Mouse (Mus musculus) splenic B cell, adult 2 months (primary cell): Measurements from ENCODE around the gene Gca.

Source experiments
- DNase-seq: peaks from one replicate; pipeline ENCODE4 v3.0.0-alpha.2; 2011; ENCODE audit warnings: low read depth, low spot score
- H3K27me3 ChIP-seq: 2 replicates; pipeline ENCODE4 v1.6.1; 2012; ENCODE audit warnings: mild to moderate bottlenecking, low read length, moderate library complexity, mixed read lengths; ENCODE audit not compliant: control insufficient read depth, poor library complexity, insufficient read depth, severe bottlenecking
- H3K36me3 ChIP-seq: 2 replicates; pipeline ENCODE4 v1.6.1; 2012; ENCODE audit warnings: mild to moderate bottlenecking, low read length, moderate library complexity, mixed read lengths; ENCODE audit not compliant: control insufficient read depth, poor library complexity, insufficient read depth, severe bottlenecking

The Gca gene

DNA sequence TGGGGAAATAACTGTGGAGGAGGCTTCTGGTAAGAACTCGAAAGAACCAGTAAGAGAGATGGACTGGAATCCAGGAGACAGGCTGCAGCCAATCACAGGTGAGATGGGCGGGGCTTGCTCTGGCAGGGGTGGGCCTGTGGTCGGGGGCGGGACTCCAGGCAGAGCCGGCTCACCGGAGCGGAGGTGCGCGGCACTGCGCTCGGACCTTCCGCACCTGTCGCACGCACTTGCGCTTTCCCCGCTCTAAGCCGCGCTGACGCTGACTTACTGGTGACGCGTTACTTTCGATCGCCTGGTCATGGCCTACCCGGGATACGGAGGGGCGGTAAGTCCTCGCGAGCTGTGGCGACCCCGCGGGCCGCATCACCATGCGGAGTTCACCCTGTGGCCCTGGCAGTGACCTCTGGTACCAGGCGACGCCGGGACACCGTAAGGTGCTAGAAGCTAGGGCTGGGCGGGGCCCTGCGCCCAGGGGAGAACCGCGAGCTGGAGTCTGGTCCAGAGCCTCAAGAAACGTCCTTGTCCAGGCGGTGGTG lies at the start of gene Gca:
Gene Gca (plus strand): TSS at position 151 of the 536 bp plus-strand sequence.
- DNase-seq, result peak; percentile 88
- Histone ChIP-seq H3K36me3 (no peaks in the 10 kb centered on the region), H3K27me3 (no peaks in the 10 kb centered on the region)

DNA sequence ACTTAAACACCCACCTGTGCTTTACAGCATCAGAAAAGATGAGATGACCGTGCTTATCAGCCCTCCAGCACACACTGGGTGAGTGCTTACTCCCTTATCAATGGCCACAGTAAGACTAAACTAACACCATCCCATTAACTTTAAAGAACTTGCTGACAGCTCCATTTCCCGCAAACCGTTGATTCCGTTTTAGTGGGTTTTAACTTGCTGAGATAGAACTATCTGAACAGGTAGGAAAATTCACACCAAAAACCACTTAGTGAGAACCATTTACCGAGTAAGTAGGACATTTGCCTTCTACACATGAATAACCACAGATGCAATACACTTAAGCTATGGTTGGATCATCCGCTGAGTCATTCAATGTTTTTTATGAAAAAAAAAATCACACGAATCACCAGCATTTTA lies 45.1 kb upstream of the Gca start:
- no peak for DNase-seq
- no peaks in the 10 kb centered on the region for H3K27me3 ChIP-seq
- H3K36me3 ChIP-seq, result no peaks in the 10 kb centered on the region; the same call in 1 of the 2 replicates

DNA sequence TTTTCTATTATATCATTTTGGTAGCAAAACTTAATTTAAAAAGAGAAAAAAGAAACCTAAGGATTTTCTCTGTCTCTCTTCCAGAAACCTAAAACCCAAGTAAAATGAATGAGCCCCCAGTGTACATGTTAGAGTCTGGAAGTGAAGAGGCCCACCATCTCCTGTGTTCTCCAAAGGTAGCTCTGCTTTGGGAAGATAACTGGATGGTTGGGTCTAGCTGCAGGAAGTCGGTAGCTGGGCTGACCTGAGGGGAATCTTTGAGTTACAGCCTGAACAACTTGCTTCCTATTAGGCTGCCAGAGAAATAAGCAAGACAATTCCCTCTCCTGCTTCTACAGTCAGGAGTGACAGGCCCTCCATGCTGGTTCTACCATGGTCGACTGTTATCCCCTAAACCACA lies 44.4 kb upstream of the Gca start:
- no peak for DNase-seq

DNA sequence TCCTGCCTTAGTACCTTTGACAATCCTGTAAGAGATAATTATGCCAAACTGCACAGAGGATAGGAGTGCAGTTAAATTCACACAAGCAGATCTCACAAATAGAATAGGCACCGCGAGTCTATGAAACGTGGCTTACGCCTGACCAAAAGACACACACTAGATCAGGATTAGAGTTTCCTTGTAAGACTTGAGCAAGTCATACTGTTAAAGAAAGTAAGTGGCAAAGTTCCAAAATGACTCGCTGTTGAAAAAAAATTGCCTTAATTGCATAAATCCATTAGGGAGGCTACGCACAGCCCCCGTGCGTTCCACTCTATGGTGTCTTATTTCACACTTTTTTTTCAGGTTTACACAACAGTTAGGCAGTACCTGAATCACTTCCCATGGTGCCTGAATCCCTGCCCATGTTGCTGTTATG lies 41.1 kb upstream of the Gca start:
- DNase-seq, result no peak
- no peaks in the 10 kb centered on the region for H3K36me3 ChIP-seq
- H3K27me3 ChIP-seq, result no peaks in the 10 kb centered on the region

More for the DNA sequence above, 44.4 kb upstream of the Gca start:
- Histone ChIP-seq H3K27me3 (no peaks in the 10 kb centered on the region), H3K36me3 (no peaks in the 10 kb centered on the region)

DNA sequence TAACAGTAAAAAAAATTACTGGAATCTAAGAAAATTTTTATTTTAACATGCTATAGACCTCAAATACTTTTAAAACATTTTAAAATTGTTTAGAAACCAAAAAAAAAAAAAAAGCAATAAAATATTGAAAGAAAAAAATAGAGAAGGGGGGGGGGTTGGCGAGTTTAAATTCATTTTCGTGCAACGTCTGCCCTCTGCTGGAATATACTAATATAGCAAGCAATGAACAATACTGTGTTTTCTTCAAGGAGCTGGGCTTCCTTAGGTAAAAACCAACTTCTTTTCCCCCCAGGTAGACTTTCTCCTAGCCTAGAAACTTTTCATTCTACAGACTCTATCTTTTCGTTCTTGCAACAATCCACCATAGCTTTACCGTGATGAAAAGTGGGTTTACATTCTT lies 36.4 kb upstream of the Gca start:
- H3K36me3 ChIP-seq, result no peaks in the 10 kb centered on the region
- no peaks in the 10 kb centered on the region for H3K27me3 ChIP-seq
- peak; percentile 68 for DNase-seq

DNA sequence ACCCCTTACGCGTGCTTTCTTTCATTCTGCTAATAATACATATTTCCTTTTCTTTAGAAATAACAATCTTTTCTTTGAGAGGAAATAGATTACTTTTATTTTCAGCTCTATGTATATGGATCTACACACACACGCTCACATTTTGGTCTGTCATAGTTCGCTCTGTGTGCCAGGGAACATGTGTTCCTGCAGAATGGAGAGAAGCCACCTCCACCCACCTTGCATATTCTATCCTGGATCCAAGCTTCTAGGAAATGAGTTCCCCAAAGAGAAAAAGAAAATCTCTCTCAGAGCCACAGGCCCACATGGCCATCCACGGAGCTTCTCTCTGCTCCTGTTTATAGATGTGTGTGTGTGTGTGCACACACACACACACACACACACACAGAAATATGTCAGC lies 35.7 kb upstream of the Gca start:
- no peak for DNase-seq
- no peaks in the 10 kb centered on the region for H3K36me3 ChIP-seq
- H3K27me3 ChIP-seq, result no peaks in the 10 kb centered on the region

DNA sequence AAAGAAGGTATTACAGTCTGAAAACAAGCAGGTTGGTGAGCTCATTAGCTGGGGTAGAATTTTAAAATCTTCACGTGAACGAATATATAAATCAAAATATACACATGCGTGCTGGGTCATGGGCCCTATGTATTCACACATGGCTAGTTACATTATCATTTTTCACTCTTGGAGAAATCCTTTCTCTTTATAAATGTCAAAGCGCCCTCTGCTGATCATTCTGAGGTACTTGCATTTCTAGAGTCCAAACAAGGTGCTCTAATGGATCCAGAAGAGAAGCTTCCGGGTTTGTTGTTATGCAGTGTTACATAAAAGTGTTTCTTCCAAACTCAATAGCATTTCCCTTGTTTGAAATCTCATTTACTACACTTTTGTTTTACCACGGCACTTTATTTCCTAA lies 33.6 kb upstream of the Gca start:
- Histone ChIP-seq H3K27me3 (no peaks in the 10 kb centered on the region), H3K36me3 (no peaks in the 10 kb centered on the region)
- peak; percentile 68 for DNase-seq

DNA sequence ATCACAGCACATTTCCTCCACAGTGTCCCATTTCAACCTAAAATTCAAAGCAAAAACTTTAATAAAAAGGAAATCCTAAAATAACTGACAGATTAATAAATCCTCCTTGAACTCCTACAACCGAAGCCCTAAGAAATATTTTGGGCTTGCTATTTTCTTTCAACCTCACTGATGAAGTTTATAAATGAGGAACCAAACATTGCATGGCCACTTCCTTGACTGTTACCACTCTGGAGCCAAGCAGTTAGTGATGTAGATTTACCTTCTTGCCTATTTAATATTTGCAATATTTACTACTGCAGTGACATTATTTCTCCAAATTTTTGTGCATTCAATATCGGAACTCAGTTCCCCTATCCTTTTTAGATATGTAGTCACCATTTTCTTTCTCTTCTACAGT lies 24.2 kb upstream of the Gca start:
- DNase-seq, result no peak
- no peaks in the 10 kb centered on the region for H3K27me3 ChIP-seq
- H3K36me3 ChIP-seq, result no peaks in the 10 kb centered on the region

DNA sequence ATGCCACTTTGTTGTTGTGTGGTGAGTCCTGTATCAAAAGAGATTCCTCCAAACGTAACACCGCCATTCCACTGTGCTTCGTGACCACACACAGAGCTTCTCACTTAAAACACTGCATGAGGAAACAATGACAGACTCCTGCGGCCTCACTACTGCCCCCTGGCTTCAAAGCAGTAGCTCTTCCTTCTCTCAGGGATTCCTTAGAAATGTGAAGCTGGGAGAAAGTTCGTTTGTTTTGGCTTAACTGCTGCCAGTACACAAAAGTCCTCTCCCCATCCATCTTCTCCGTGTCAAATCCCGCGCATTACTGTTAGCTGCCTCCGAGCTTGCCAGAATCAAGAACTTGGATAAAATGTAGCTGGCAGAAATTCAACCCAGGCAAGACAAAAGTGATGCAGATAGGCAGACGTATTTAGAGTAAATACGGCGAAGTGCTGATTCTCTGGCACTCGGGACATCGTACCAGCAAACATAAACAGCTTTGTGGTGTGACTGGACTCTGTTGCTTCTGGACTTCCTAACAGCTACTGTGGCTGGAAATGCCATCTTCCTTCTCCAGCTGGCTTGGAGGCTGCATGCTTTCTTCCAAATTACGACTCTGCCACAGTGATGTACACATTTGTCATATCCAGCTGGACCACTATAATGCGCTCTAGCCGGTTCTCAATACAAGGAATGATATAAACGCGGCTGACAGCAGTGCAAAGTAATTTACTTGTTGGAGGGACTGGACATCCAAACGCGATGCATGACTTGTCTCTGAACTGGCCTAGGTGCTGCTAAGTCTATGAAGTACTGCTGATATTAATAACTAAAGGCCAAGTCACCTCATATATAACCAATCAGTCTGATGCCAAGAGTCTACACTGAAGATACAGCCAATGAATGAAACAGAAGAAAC lies 20.4 kb upstream of the Gca start:
- peak; percentile 68 for DNase-seq
- H3K27me3 ChIP-seq, result no peaks in the 10 kb centered on the region
- H3K36me3 ChIP-seq, result no peaks in the 10 kb centered on the region

DNA sequence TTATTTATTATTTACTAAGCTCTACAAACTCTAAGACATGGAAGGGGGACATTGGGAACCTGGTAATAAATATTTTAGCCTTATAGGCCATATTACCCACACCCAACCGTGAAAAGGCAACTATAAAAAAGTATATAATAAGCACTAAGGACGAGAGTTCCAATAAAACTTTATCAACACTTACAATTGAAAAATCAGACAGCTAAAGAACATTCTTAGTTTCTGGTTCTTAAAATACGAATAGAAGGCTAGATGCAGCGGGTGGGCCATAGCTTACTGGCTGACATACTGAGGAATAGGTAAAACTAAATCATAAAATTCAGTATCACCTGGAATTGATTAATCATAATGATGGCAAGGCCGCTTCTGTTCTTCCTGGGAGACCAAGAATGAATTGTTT lies 19.2 kb upstream of the Gca start:
- no peaks in the 10 kb centered on the region for H3K27me3 ChIP-seq
- no peak for DNase-seq
- no peaks in the 10 kb centered on the region for H3K36me3 ChIP-seq

DNA sequence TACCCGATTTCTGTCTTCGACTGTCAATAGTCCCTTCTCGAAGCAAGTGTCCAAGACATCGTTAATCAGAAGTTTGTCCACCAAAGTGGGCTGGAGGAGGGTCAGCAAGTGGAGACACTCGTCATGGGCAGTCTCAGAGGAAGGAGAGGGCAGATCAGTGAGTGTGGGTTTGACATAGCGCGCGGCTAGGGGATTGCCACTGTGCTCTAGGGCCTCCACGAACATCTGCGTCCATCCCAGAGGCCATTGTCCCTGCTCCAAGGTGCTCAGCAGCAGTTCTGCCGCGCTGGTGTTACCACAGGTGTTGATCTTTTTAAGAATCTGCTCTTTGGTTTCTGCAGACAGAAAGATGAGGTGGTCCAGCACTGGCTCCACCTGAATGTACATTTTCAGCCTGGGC lies 18.6 kb upstream of the Gca start:
- H3K36me3 ChIP-seq, result no peaks in the 10 kb centered on the region
- no peaks in the 10 kb centered on the region for H3K27me3 ChIP-seq
- peak; percentile 22 for DNase-seq

DNA sequence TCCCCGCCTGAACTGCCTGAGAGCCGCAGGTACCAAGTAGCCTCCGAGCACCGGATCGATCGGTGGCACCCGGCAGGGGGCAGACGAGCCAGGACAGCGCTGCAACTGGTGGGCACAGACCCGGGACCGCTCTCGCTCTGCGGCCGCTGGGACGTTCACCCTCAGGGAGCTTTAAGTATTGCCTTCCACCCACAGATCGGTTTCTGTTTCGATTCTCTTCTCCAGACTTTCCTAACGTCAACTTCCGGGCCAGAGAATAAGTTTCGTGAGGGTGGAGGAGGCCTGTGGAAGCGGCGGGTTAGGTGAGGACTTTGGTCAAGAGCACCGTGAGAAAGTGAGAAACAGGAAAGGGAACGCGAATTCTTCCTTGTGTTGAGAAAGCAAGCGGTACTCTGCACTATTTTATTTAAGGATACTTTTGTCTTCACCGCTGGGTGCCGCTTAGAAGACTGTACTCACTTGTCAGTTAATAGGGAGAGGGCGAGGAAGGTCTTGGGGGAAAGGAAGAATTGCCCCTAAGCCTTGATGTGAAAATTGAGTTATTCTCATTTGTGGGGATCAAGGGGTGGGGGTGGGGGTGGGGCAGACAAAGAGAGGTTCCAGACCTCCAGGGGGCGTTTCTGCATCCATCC lies 18.0 kb upstream of the Gca start, which contains the start of gene Ifih1:
Gene Ifih1 (minus strand): TSS at position 242 of the 632 bp plus-strand sequence.
- Histone ChIP-seq H3K36me3 (no peaks in the 10 kb centered on the region), H3K27me3 (no peaks in the 10 kb centered on the region)
- DNase-seq, result peak; percentile 85

DNA sequence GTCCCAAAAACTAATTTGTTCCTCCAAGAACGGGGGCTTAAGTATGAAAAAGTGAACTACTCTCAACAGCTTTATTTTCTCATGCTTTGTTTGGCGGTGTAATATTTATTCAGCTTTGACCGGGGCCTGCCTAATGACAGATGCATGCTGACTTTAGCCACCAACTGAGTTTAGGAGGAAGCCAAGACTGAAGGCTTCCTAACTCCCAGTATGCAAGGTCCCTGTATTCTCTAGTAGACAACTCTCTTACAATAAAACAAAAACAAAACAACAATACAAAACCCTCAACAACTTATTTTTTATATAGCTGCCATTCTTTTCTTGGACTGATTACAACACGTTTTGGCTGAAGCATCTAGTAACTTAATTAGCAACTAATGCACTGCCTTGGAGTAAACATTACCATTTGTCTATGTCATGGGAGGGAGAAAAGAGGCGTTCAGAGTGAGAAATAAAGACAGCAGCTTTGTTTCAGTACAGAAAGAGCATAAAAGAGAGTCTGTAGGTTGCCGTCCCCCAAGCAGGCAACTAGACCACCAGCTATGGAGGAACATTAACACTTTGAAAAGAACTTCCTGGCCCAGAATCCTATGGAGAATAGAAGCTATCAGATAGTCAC lies 17.3 kb upstream of the Gca start:
- H3K36me3 ChIP-seq, result no peaks in the 10 kb centered on the region
- H3K27me3 ChIP-seq, result no peaks in the 10 kb centered on the region
- no peak for DNase-seq

DNA sequence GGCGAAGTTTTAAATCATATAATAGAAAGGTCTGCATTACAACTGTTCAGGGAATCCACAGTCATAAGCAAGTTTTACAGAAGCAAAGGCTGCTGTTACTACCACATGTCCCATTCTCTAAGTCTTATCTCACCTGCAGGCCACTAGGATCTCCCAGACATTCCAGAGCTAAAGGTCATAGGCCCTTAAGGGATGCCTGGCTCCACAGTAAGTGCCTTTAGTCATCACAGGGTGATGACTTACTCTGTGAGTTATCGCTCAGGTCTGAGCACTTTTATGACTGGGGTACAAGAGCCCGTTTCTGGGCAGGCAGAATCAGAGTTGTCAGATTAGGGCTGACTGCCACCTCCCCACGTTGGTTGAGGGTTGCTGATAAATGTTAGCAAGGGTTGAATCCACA lies 12.2 kb upstream of the Gca start:
- H3K36me3 ChIP-seq, result no peaks in the 10 kb centered on the region
- DNase-seq, result no peak
- no peaks in the 10 kb centered on the region; the same call in 1 of the 2 replicates for H3K27me3 ChIP-seq

DNA sequence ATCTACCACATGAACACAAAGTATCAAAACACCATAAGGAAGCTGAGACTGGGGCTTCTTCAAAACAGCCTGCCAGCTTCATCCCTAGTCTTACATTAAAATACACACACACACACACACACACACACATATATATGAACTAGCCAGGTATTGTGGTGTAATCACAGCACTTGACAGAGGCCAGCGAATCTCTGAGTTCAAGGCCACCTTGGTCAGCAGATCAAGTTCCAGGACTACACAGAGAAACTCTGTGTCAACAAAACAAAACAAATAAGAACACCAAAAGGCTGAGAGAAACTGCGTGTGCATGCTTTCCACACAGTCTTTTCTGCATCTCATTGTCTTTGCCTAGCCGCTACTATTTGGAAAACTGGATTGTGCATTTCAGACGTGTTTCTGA lies 11.6 kb upstream of the Gca start:
- DNase-seq, result no peak
- H3K27me3 ChIP-seq, result no peaks in the 10 kb centered on the region; the same call in 1 of the 2 replicates
- no peaks in the 10 kb centered on the region for H3K36me3 ChIP-seq
